Mouse (Mus musculus): ENCODE results near the gene Ascl2. TPM values are rescaled to one million over a fixed set of nuclear protein-coding genes. Genes with fewer than 3 reads are reported as not detected.

Ascl2 gene
- polyA plus RNA-seq, 1 experiment: 1.2 TPM

- WGBS: 79% methylated on average over 8 of the region's 8 CpGs
- Histone ChIP-seq H3K4me1 (ENCODE audit: control insufficient read depth, insufficient read depth, low read length) (no peaks in the 10 kb centered on the region), H3K4me3 (replicated peaks; ENCODE audit: extremely low read depth, low read depth, low read length) (no peak overlapping the region)
- no peak for DNase-seq
- TF ChIP-seq CTCF (IDR thresholded peaks at IDR 0.05; ENCODE audit: insufficient read depth, low read length): no peak
- TF ChIP-seq POLR2A (IDR thresholded peaks at IDR 0.05; ENCODE audit: borderline replicate concordance, extremely low read depth, low read depth, low read length): no peak
Observed at GRCm38 (mm10) chr7:142927293-142927692, 41.8 kb downstream of the Ascl2 start.

DNA sequence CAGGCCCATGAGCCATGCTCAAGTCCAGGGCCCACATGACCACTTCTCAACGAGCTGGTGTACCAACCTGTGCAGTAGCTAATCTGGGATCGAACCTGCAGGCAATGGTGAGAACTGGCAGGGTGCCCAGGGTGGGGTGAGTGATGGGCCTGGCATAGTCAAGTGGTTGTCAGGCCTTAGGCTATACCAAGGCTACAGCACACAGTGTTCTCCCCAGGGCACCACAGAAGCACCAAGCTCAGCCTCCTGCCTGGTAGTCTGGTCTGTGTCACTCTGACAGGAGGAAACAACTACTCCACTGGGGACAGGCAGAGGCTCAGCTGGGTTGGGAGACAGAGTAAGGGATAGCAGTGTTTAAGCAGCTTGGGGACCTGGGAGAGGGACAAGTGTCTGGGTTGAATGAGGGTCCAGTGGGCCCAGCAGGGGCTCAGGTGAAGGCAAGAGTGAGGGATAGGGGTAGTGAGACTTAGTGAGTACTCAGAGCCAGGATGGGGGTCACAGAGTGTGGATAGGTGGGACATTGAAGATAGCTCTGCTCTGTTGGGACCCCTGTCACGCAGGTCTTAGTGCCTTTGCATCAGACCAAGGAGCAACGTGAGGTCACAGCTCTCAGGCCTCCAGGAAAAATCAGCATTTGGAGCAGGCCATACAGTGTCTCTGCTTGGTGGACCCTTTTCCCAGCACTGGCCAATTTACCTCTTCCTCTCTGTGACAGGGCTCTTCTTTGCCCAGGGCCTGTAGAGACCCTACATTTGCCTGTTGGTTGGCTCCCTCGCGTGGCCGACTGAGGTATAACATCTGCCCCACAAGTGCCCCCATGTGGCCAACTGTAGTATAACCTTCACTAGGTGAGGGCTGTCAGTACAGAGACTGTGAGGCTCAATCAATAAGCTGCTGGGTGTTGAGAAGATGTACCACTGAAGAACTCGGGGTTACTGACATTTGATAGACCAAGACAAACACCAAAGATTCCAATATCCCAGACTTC lies 50.1 kb downstream of the Ascl2 start:
- TF ChIP-seq CTCF (IDR thresholded peaks at IDR 0.05; ENCODE audit: insufficient read depth, low read length) (peak; percentile 100), POLR2A (IDR thresholded peaks at IDR 0.05; ENCODE audit: borderline replicate concordance, extremely low read depth, low read depth, low read length) (no peak)
- DNase-seq: peak; percentile 85
- WGBS: 34% methylated on average over 8 of the region's 8 CpGs
- Histone ChIP-seq H3K4me1 (ENCODE audit: control insufficient read depth, insufficient read depth, low read length) (no peaks in the 10 kb centered on the region), H3K4me3 (replicated peaks; ENCODE audit: extremely low read depth, low read depth, low read length) (no peak overlapping the region)

DNA sequence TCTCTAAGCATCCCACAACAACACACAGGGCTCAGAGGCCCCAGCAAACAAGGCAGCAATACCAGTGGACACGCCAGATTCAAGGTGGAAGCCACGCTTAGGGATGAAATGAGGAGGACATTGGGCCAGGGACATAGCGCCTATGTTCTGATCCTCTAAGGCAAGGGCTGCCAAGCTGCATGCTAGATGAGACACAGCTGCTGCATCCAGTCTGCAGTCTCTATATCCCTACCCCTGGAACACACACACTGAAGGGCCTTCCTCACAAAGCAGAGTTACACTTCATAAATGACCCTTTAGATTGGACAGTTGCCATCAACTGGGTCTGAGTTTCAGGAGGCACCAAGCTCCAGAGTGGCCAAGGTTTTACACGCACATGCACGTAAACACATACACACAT lies 51.4 kb downstream of the Ascl2 start:
- no peak for DNase-seq
- 71% methylated on average over 5 of the region's 5 CpGs for WGBS
- TF ChIP-seq CTCF (IDR thresholded peaks at IDR 0.05; ENCODE audit: insufficient read depth, low read length) (no peak), POLR2A (IDR thresholded peaks at IDR 0.05; ENCODE audit: borderline replicate concordance, extremely low read depth, low read depth, low read length) (no peak)
- Histone ChIP-seq H3K4me1 (ENCODE audit: control insufficient read depth, insufficient read depth, low read length) (no peaks in the 10 kb centered on the region), H3K4me3 (replicated peaks; ENCODE audit: extremely low read depth, low read depth, low read length) (no peak overlapping the region)

Other genes starting within 250 kb of the Ascl2 start
- 0.37 TPM in 1 of 2 replicates, not detected in the other for gene Ins2, start 225.9 kb downstream of the Ascl2 start, polyA plus RNA-seq (2012; rRNA removed)
- 0.80 TPM in 1 of 2 replicates, not detected in the other for gene Th, start 38.1 kb downstream of the Ascl2 start, polyA plus RNA-seq (2012; rRNA removed)
- 7.7 and 11.5 TPM in 2 replicates for gene Tspan32, start 35.8 kb upstream of the Ascl2 start, polyA plus RNA-seq (2012; rRNA removed)
- gene Cd81, start 83.5 kb upstream of the Ascl2 start, polyA plus RNA-seq (2012; rRNA removed): 575 and 614 TPM in 2 replicates
- gene Tssc4, start 100.0 kb upstream of the Ascl2 start, polyA plus RNA-seq (2012; rRNA removed): 83.1 and 85.1 TPM in 2 replicates
- gene Trpm5, start 125.4 kb upstream of the Ascl2 start, polyA plus RNA-seq (2012; rRNA removed): 0.42 and 0.62 TPM in 2 replicates
- gene Kcnq1, start 137.1 kb upstream of the Ascl2 start, polyA plus RNA-seq (2012; rRNA removed): 26.7 and 28.2 TPM in 2 replicates

Measured in lung, adult 2 months (tissue).